Mouse (Mus musculus) liver, postnatal 0 days (tissue): ENCODE data around the gene Grin3b.

Source experiments
- CTCF ChIP-seq: sonication (generic); IDR thresholded peaks from 2 replicates; pipeline ENCODE4 v1.5.1; 2016; ENCODE audit warnings: antibody characterized with exemption, low read depth
- EP300 ChIP-seq: IDR thresholded peaks from 2 replicates; pipeline ENCODE4 v1.6.1; 2016; ENCODE audit warnings: antibody characterized with exemption, low read depth, mild to moderate bottlenecking

GRCm38 (mm10) chr10:80019471-80020131 is 49.1 kb downstream of the Grin3b start:
- TF ChIP-seq EP300: no peak
- 0 out of 2 replicates have a peak, but pooled peaks have one; percentile 7 for TF ChIP-seq CTCF
